Mouse (Mus musculus): ENCODE data around the gene Olfr16. TPM values are rescaled to one million over a fixed set of nuclear protein-coding genes. Genes with fewer than 3 reads are reported as not detected.

Olfr16 gene
- not detected in 2 replicates for polyA plus RNA-seq (2015; fragmentation: Nextera tagmentation; extraction: Ambion mirVana)

- H3K4me3 ChIP-seq (ENCODE audit: low read length), result no peak within 1 kb of the TSS
- H3K9me3 ChIP-seq (ENCODE audit: low read length), result no peaks in the 10 kb centered on the region
- no peaks in the 10 kb centered on the region for H3K4me1 ChIP-seq (ENCODE audit: insufficient read depth, low read length)
- no peaks in the 10 kb centered on the region for H3K27me3 ChIP-seq (ENCODE audit: insufficient read depth, low read length)
- H3K27ac ChIP-seq (ENCODE audit: low read length), result no peak within 1 kb of the TSS
- H3K9ac ChIP-seq (replicated peaks; ENCODE audit: low read length), result no peak within 1 kb of the TSS
- ATAC-seq (ENCODE audit: low FRiP score, low TSS enrichment), result no peak
- no peak within 1 kb of the TSS for H3K4me2 ChIP-seq (replicated peaks; ENCODE audit: low read depth, low read length)
- 48% methylated on average over 1 of the region's 1 CpGs for WGBS
- no peaks in the 10 kb centered on the region for H3K36me3 ChIP-seq (ENCODE audit: insufficient read depth, low read length)
These were observed at the start of gene Olfr16 for GRCm38 (mm10) chr1:172950160-172950559. Olfr16 (plus strand) TSS chr1:172950409.

GRCm38 (mm10) chr1:172903313-172903712 is 46.9 kb upstream of the Olfr16 start:
- Histone ChIP-seq H3K9me3 (ENCODE audit: low read length) (no peaks in the 10 kb centered on the region), H3K4me3 (ENCODE audit: low read length) (no peak overlapping the region), H3K27ac (ENCODE audit: low read length) (no peak overlapping the region), H3K9ac (replicated peaks; ENCODE audit: low read length) (no peak overlapping the region), H3K27me3 (ENCODE audit: insufficient read depth, low read length) (no peaks in the 10 kb centered on the region), H3K4me1 (ENCODE audit: insufficient read depth, low read length) (no peaks in the 10 kb centered on the region), H3K36me3 (ENCODE audit: insufficient read depth, low read length) (no peaks in the 10 kb centered on the region), H3K4me2 (replicated peaks; ENCODE audit: low read depth, low read length) (no peak overlapping the region)
- ATAC-seq (ENCODE audit: low FRiP score, low TSS enrichment), result no peak

GRCm38 (mm10) chr1:172917115-172917514 is 33.1 kb upstream of the Olfr16 start:
- no peak overlapping the region for H3K27ac ChIP-seq (ENCODE audit: low read length)
- H3K36me3 ChIP-seq (ENCODE audit: insufficient read depth, low read length), result no peaks in the 10 kb centered on the region
- ATAC-seq (ENCODE audit: low FRiP score, low TSS enrichment), result no peak
- H3K9ac ChIP-seq (replicated peaks; ENCODE audit: low read length), result no peak overlapping the region
- no peak overlapping the region for H3K4me2 ChIP-seq (replicated peaks; ENCODE audit: low read depth, low read length)
- no peaks in the 10 kb centered on the region for H3K9me3 ChIP-seq (ENCODE audit: low read length)
- 79% methylated on average over 1 of the region's 1 CpGs for WGBS
- no peak overlapping the region for H3K4me3 ChIP-seq (ENCODE audit: low read length)
- H3K27me3 ChIP-seq (ENCODE audit: insufficient read depth, low read length), result no peaks in the 10 kb centered on the region
- H3K4me1 ChIP-seq (ENCODE audit: insufficient read depth, low read length), result no peaks in the 10 kb centered on the region

- H3K4me3 ChIP-seq (ENCODE audit: low read length), result no peak overlapping the region
- WGBS, result 82% methylated on average over 2 of the region's 2 CpGs
- no peaks in the 10 kb centered on the region for H3K9me3 ChIP-seq (ENCODE audit: low read length)
- H3K4me1 ChIP-seq (ENCODE audit: insufficient read depth, low read length), result no peaks in the 10 kb centered on the region
- H3K27ac ChIP-seq (ENCODE audit: low read length), result no peak overlapping the region
- no peak overlapping the region for H3K9ac ChIP-seq (replicated peaks; ENCODE audit: low read length)
- ATAC-seq (ENCODE audit: low FRiP score, low TSS enrichment), result no peak
- H3K36me3 ChIP-seq (ENCODE audit: insufficient read depth, low read length), result no peaks in the 10 kb centered on the region
- H3K4me2 ChIP-seq (replicated peaks; ENCODE audit: low read depth, low read length), result no peak overlapping the region
- no peaks in the 10 kb centered on the region for H3K27me3 ChIP-seq (ENCODE audit: insufficient read depth, low read length)
These were observed 31.8 kb upstream of the Olfr16 start for GRCm38 (mm10) chr1:172918450-172918849.

GRCm38 (mm10) chr1:172932197-172932596 is 18.0 kb upstream of the Olfr16 start:
- Histone ChIP-seq H3K36me3 (ENCODE audit: insufficient read depth, low read length) (no peaks in the 10 kb centered on the region), H3K4me3 (ENCODE audit: low read length) (no peak overlapping the region), H3K4me1 (ENCODE audit: insufficient read depth, low read length) (no peaks in the 10 kb centered on the region), H3K4me2 (replicated peaks; ENCODE audit: low read depth, low read length) (no peak overlapping the region), H3K9ac (replicated peaks; ENCODE audit: low read length) (no peak overlapping the region), H3K27me3 (ENCODE audit: insufficient read depth, low read length) (no peaks in the 10 kb centered on the region), H3K27ac (ENCODE audit: low read length) (no peak overlapping the region), H3K9me3 (ENCODE audit: low read length) (no peaks in the 10 kb centered on the region)
- ATAC-seq (ENCODE audit: low FRiP score, low TSS enrichment), result no peak
- 92% methylated on average over 2 of the region's 2 CpGs for WGBS

GRCm38 (mm10) chr1:172951171-172951720 is 1.0 kb downstream of the Olfr16 start:
- Histone ChIP-seq H3K4me2 (replicated peaks; ENCODE audit: low read depth, low read length) (no peak overlapping the region), H3K27me3 (ENCODE audit: insufficient read depth, low read length) (no peaks in the 10 kb centered on the region), H3K4me1 (ENCODE audit: insufficient read depth, low read length) (no peaks in the 10 kb centered on the region), H3K36me3 (ENCODE audit: insufficient read depth, low read length) (no peaks in the 10 kb centered on the region), H3K27ac (ENCODE audit: low read length) (no peak overlapping the region), H3K9me3 (ENCODE audit: low read length) (no peaks in the 10 kb centered on the region), H3K9ac (replicated peaks; ENCODE audit: low read length) (no peak overlapping the region), H3K4me3 (ENCODE audit: low read length) (no peak overlapping the region)
- WGBS, result 73% methylated on average over 2 of the region's 2 CpGs
- ATAC-seq (ENCODE audit: low FRiP score, low TSS enrichment), result no peak

- Histone ChIP-seq H3K27me3 (ENCODE audit: insufficient read depth, low read length) (no peaks in the 10 kb centered on the region), H3K4me3 (ENCODE audit: low read length) (no peak overlapping the region), H3K9ac (replicated peaks; ENCODE audit: low read length) (no peak overlapping the region), H3K27ac (ENCODE audit: low read length) (no peak overlapping the region), H3K9me3 (ENCODE audit: low read length) (no peaks in the 10 kb centered on the region), H3K4me2 (replicated peaks; ENCODE audit: low read depth, low read length) (no peak overlapping the region), H3K4me1 (ENCODE audit: insufficient read depth, low read length) (no peaks in the 10 kb centered on the region), H3K36me3 (ENCODE audit: insufficient read depth, low read length) (no peaks in the 10 kb centered on the region)
- ATAC-seq (ENCODE audit: low FRiP score, low TSS enrichment), result no peak
- WGBS, result 14% methylated on average over 4 of the region's 4 CpGs
These were observed 5.2 kb downstream of the Olfr16 start for GRCm38 (mm10) chr1:172955376-172955775.

GRCm38 (mm10) chr1:172960452-172960851 is 10.2 kb downstream of the Olfr16 start:
- Histone ChIP-seq H3K27me3 (ENCODE audit: insufficient read depth, low read length) (no peaks in the 10 kb centered on the region), H3K27ac (ENCODE audit: low read length) (no peak overlapping the region), H3K4me2 (replicated peaks; ENCODE audit: low read depth, low read length) (no peak overlapping the region), H3K4me3 (ENCODE audit: low read length) (no peak overlapping the region), H3K4me1 (ENCODE audit: insufficient read depth, low read length) (no peaks in the 10 kb centered on the region), H3K9ac (replicated peaks; ENCODE audit: low read length) (no peak overlapping the region), H3K36me3 (ENCODE audit: insufficient read depth, low read length) (no peaks in the 10 kb centered on the region), H3K9me3 (ENCODE audit: low read length) (no peaks in the 10 kb centered on the region)
- WGBS, result 77% methylated on average over 1 of the region's 1 CpGs
- no peak for ATAC-seq (ENCODE audit: low FRiP score, low TSS enrichment)

- Histone ChIP-seq H3K4me3 (ENCODE audit: low read length) (no peak overlapping the region), H3K27ac (ENCODE audit: low read length) (no peak overlapping the region), H3K9ac (replicated peaks; ENCODE audit: low read length) (no peak overlapping the region), H3K9me3 (ENCODE audit: low read length) (no peaks in the 10 kb centered on the region), H3K36me3 (ENCODE audit: insufficient read depth, low read length) (no peaks in the 10 kb centered on the region), H3K4me1 (ENCODE audit: insufficient read depth, low read length) (no peaks in the 10 kb centered on the region), H3K4me2 (replicated peaks; ENCODE audit: low read depth, low read length) (no peak overlapping the region), H3K27me3 (ENCODE audit: insufficient read depth, low read length) (no peaks in the 10 kb centered on the region)
- ATAC-seq (ENCODE audit: low FRiP score, low TSS enrichment), result no peak
- 73% methylated on average over 12 of the region's 12 CpGs for WGBS
These were observed 39.8 kb downstream of the Olfr16 start for GRCm38 (mm10) chr1:172989794-172990634.

GRCm38 (mm10) chr1:172990635-172991009 is 40.4 kb downstream of the Olfr16 start:
- H3K4me2 ChIP-seq (replicated peaks; ENCODE audit: low read depth, low read length), result no peak overlapping the region
- H3K27me3 ChIP-seq (ENCODE audit: insufficient read depth, low read length), result no peaks in the 10 kb centered on the region
- H3K4me3 ChIP-seq (ENCODE audit: low read length), result no peak overlapping the region
- H3K9ac ChIP-seq (replicated peaks; ENCODE audit: low read length), result no peak overlapping the region
- H3K9me3 ChIP-seq (ENCODE audit: low read length), result no peaks in the 10 kb centered on the region
- ATAC-seq (ENCODE audit: low FRiP score, low TSS enrichment), result no peak
- no peak overlapping the region for H3K27ac ChIP-seq (ENCODE audit: low read length)
- H3K4me1 ChIP-seq (ENCODE audit: insufficient read depth, low read length), result no peaks in the 10 kb centered on the region
- WGBS, result 74% methylated on average over 3 of the region's 3 CpGs
- no peaks in the 10 kb centered on the region for H3K36me3 ChIP-seq (ENCODE audit: insufficient read depth, low read length)

Data from kidney, embryonic 16.5 days (tissue).